9 mouse cellular contexts compared by ENCODE assay signal in genomic region chr5:54100916-54101315, GRCm38 (mm10).
DNase-seq lines count a peak whose midpoint lies in the region; ATAC-seq lines count a peak whose summit lies in the region.
"Had no signal": no experiment of that assay in that cellular context is flagged by ENCODE, and none has a peak within 500 bp of the region (broad histone marks: within the 10 kb centered on the region; RNA-seq: fewer than 3 reads in every experiment).

No protein-coding gene starts in this region.

- no peaks in the 10 kb centered on the region for H3K9me3 ChIP-seq in kidney, embryonic 16.5 days (ENCODE audit: low read length)
- H3K9me3 ChIP-seq in embryonic facial prominence, embryonic 15.5 days (replicated peaks) = no peaks in the 10 kb centered on the region

- H3K36me3 ChIP-seq in kidney, embryonic 16.5 days (ENCODE audit: insufficient read depth, low read length) = 0 out of 2 replicates have a peak, but pooled peaks cover 7% of the 10 kb centered on the region
- H3K36me3 ChIP-seq in embryonic facial prominence, embryonic 15.5 days = 0 out of 2 replicates have a peak, but pooled peaks cover 4% of the 10 kb centered on the region

- H3K27me3 ChIP-seq in kidney, embryonic 16.5 days (ENCODE audit: insufficient read depth, low read length) = no peaks in the 10 kb centered on the region
- no peaks in the 10 kb centered on the region for H3K27me3 ChIP-seq in embryonic facial prominence, embryonic 15.5 days

- H3K4me1 ChIP-seq in kidney, embryonic 16.5 days (ENCODE audit: insufficient read depth, low read length) = peaks cover 17% of the 10 kb centered on the region; the same call in 1 of the 2 replicates
- H3K4me1 ChIP-seq in embryonic facial prominence, embryonic 15.5 days = peaks cover 30% of the 10 kb centered on the region

- no peak overlapping the region for H3K4me2 ChIP-seq in kidney, embryonic 16.5 days (replicated peaks; ENCODE audit: low read depth, low read length)
- H3K4me2 ChIP-seq in embryonic facial prominence, embryonic 15.5 days (replicated peaks) = no peak overlapping the region

- ATAC-seq in kidney, embryonic 16.5 days (ENCODE audit: low FRiP score, low TSS enrichment) = no peak
- ATAC-seq in embryonic facial prominence, embryonic 15.5 days (ENCODE audit: insufficient number of reproducible peaks, low FRiP score, low TSS enrichment, low read depth) = peak; percentile 67
- ATAC-seq in hematopoietic stem cell, adult 5-6 weeks (replicated peaks in 1 of 2; ENCODE audit: insufficient read depth in 1 of 2, low FRiP score in 2 of 2, low TSS enrichment in 1 of 2, low read depth in 1 of 2, poor library complexity in 2 of 2, severe bottlenecking in 2 of 2) = peak; percentile 23 to 48; a peak in 2 of 4 replicates

- H3K27ac ChIP-seq in kidney, embryonic 16.5 days (ENCODE audit: low read length) = no peak overlapping the region
- peak overlapping the region; percentile 61 for H3K27ac ChIP-seq in embryonic facial prominence, embryonic 15.5 days (replicated peaks)
- H3K27ac ChIP-seq: liver, embryonic 14.5 days had no signal

- no peak overlapping the region for H3K9ac ChIP-seq in kidney, embryonic 16.5 days (replicated peaks; ENCODE audit: low read length)
- H3K9ac ChIP-seq in embryonic facial prominence, embryonic 15.5 days = no peak overlapping the region
- H3K9ac ChIP-seq: liver, embryonic 14.5 days had no signal

- peak; percentile 18 to 29 for DNase-seq in kidney, postnatal 4 days
- DNase-seq in lung, postnatal 10 days = peak; percentile 45
- DNase-seq in right cerebral cortex, postnatal 4 days = peak; percentile 30
- no peak for DNase-seq in adrenal gland, postnatal 25 days
- DNase-seq in adrenal gland, postnatal 14 days = no peak

- 46% methylated on average over 3 of the region's 3 CpGs for WGBS in kidney, embryonic 16.5 days
- 4% methylated on average over 3 of the region's 3 CpGs for WGBS in embryonic facial prominence, embryonic 15.5 days

- H3K4me3 ChIP-seq in kidney, embryonic 16.5 days (ENCODE audit: low read length) = no peak overlapping the region
- H3K4me3 ChIP-seq in embryonic facial prominence, embryonic 15.5 days (replicated peaks) = no peak overlapping the region

Comparison
In these comparisons a context has a peak if more than half of its experiments do, and no peak if none do; other contexts are left out.
1. DNase-seq: peak in kidney, postnatal 4 days (2 of 2), lung, postnatal 10 days (single experiment) and right cerebral cortex, postnatal 4 days (single experiment); none in adrenal gland, postnatal 25 days (single experiment) and adrenal gland, postnatal 14 days (single experiment).